Mouse (Mus musculus) lung, postnatal 0 days (tissue): ENCODE results near the gene Daxx. TPM values are rescaled to one million over a fixed set of nuclear protein-coding genes. Genes with fewer than 3 reads are reported as not detected.
"Not testable (repeated sequence)": the region's sequence is repeated elsewhere in the genome, so short reads cannot be mapped to it uniquely, and the experiment has no call there.

ENCODE experiments used
- ATAC-seq: fragments of 200-750 bp; cut with Nextera tagmentation; 2 replicates; pipeline ENCODE4 v1.8.0; 2017; ENCODE audit warnings: moderate library complexity
- DNase-seq: peaks from one replicate; pipeline ENCODE4 v3.0.0-alpha.2; 2016; ENCODE audit warnings: low spot score
- H3K27ac ChIP-seq: fragments of 300-500 bp; sonication (generic); 2 replicates; pipeline ENCODE4 v1.5.1; 2014; ENCODE audit warnings: antibody characterized with exemption, mild to moderate bottlenecking, low read length, mixed read lengths
- H3K27me3 ChIP-seq: fragments of 300-500 bp; sonication (generic); replicated peaks from 2 replicates; pipeline ENCODE4 v1.6.1; 2014; ENCODE audit warnings: low read length, mixed read lengths; ENCODE audit not compliant: insufficient read depth
- H3K36me3 ChIP-seq: fragments of 300-500 bp; sonication (generic); 2 replicates; pipeline ENCODE4 v1.6.1; 2014; ENCODE audit warnings: low read length, mixed read lengths; ENCODE audit not compliant: insufficient read depth
- H3K4me1 ChIP-seq: fragments of 300-500 bp; sonication (generic); 2 replicates; pipeline ENCODE4 v1.6.1; 2014; ENCODE audit warnings: antibody characterized with exemption, low read depth, low read length, mixed read lengths; ENCODE audit not compliant: insufficient read depth
- H3K4me2 ChIP-seq: fragments of 300-500 bp; sonication (generic); replicated peaks from 2 replicates; pipeline ENCODE4 v1.6.1; 2014; ENCODE audit warnings: low read depth, mild to moderate bottlenecking, low read length, moderate library complexity, mixed read lengths
- H3K4me3 ChIP-seq: fragments of 300-500 bp; sonication (generic); 2 replicates; pipeline ENCODE4 v1.5.1; 2014; ENCODE audit warnings: low read depth, low read length
- H3K9ac ChIP-seq: fragments of 300-500 bp; sonication (generic); replicated peaks from 2 replicates; pipeline ENCODE4 v1.6.1; 2014; ENCODE audit warnings: low read depth, mild to moderate bottlenecking
- H3K9me3 ChIP-seq: fragments of 300-500 bp; sonication (generic); 2 replicates; pipeline ENCODE4 v1.6.1; 2016; ENCODE audit warnings: low read length, mixed read lengths
- CTCF ChIP-seq: IDR thresholded peaks from 2 replicates; pipeline ENCODE4 v1.5.1; 2016; ENCODE audit warnings: antibody characterized with exemption, mild to moderate bottlenecking
- EP300 ChIP-seq: IDR thresholded peaks from 2 replicates; pipeline ENCODE4 v1.6.1; 2016; ENCODE audit warnings: antibody characterized with exemption, mild to moderate bottlenecking, control low read depth
- WGBS: fragments of 180-500 bp; shearing (Covaris S2); extraction: QIAGEN DNeasy Blood & Tissue Kit; methylation state at CpG from one replicate; pipeline ENCODE4 v1.1.7; 2014; 5-methylcytosine and 5-hydroxymethylcytosine counted together
- polyA plus RNA-seq: library from polyadenylated mRNA; unstranded; fragments of >200 nt; fragmentation: Nextera tagmentation; extraction: Ambion mirVana; gene quantifications from 2 replicates; pipeline ENCODE4 v1.2.1, GENCODE M21; 2015

The Daxx gene
- 23.9 and 29.0 TPM in 2 replicates for polyA plus RNA-seq

DNA sequence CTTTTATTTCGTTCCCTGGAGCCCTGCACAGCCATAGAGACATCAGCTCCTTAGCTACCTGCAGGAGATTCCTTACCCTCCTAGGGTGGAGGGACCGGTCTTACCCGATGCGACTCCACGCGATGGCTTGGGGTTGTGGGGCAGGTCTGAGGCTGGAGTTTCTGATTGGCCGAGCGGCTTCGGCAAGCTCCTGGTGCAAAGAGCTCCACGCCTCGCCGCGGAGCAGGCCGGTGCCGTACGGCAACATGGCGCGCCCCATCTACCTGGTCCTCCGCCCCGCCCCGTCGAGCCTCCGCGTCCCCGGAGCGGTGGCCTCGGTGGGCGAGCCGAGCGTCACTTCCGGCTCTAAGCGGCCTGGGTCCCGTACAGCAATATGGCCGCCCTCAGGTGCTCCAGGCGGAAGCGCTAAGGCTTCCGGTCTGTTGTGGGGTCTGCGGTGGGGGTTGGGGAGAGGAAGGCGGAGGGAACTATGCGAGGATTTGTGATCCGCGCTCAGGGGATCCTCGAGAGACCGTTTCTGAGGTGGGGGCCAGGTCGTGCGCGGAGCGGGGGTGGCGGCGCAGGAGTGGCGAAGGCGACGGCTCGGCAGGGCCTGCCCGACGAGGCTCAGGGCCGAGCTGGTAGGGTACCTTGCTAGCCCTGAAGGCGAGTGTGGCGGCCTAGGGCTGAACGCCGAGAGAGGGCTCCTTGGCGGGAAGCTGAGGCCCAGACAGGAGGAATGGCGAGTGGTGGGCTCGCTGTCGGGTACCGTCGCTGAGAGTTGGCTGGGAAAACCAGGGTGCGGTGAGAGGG, at the start of gene Daxx:
Daxx (plus strand) TSS at position 338 of the 792 bp plus-strand sequence.
- Histone ChIP-seq H3K9me3 (no peaks in the 10 kb centered on the region), H3K4me1 (peaks cover 4% of the 10 kb centered on the region; the same call in 1 of the 2 replicates), H3K4me3 (peak within 1 kb of the TSS; percentile 88), H3K9ac (peak within 1 kb of the TSS; percentile 96), H3K27ac (peak within 1 kb of the TSS; percentile 98), H3K27me3 (no peaks in the 10 kb centered on the region), H3K36me3 (peaks cover 19% of the 10 kb centered on the region; the same call in 1 of the 2 replicates), H3K4me2 (peak within 1 kb of the TSS; percentile 95)
- peak; percentile 97 for ATAC-seq
- under 1% methylated on average over 66 of the region's 68 CpGs for WGBS
- peak; percentile 99 for DNase-seq
- TF ChIP-seq EP300 (no peak), CTCF (no peak)

- no peak overlapping the region for H3K4me3 ChIP-seq
- no peak overlapping the region for H3K27ac ChIP-seq
- no peak overlapping the region; the same call in 1 of the 2 replicates for H3K4me2 ChIP-seq
- TF ChIP-seq EP300 (no peak), CTCF (peak; percentile 75)
- H3K9me3 ChIP-seq: no peaks in the 10 kb centered on the region
- no peak overlapping the region for H3K9ac ChIP-seq
- H3K36me3 ChIP-seq: no peaks in the 10 kb centered on the region
- 24% methylated on average over 8 of the region's 9 CpGs for WGBS
- no peaks in the 10 kb centered on the region for H3K4me1 ChIP-seq
- DNase-seq: peak; percentile 71
- H3K27me3 ChIP-seq: no peaks in the 10 kb centered on the region
- peak; percentile 61 for ATAC-seq
Observed at GRCm38 (mm10) chr17:33865330-33866030, 43.7 kb upstream of the Daxx start.

- not testable (repeated sequence) for H3K4me1 ChIP-seq, H3K27ac ChIP-seq
- 83% methylated on average over 3 of the region's 12 CpGs for WGBS
Observed at GRCm38 (mm10) chr17:33873537-33873936, 35.7 kb upstream of the Daxx start, which contains the start of gene Gm7029. TSS of gene Gm7029 (plus strand) at chr17:33873837.

DNA sequence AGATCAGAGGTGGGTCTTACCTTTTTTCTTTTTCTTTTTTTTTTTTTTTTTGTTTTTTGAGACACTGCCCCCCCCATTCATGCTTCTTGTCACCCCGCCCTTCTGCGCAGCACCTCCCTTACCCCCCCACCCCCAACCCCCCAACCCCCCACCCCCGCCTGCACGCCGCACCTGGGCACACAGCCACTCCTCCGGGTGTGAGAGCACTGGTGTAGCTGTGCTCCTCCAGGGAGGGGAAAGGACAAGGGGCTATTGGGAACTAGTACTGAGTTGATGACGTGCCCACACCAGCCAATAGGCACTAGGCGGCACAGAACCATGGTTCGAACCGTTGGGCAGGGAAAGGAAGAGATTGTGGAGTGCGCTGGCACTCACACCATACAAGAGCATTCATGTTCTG, 34.8 kb upstream of the Daxx start:
- ATAC-seq: no peak
- no peaks in the 10 kb centered on the region for H3K36me3 ChIP-seq

More at GRCm38 (mm10) chr17:33873537-33873936, 35.7 kb upstream of the Daxx start, which contains the start of gene Gm7029:
- H3K4me3 ChIP-seq, H3K9me3 ChIP-seq, DNase-seq, H3K36me3 ChIP-seq, H3K27me3 ChIP-seq, H3K4me2 ChIP-seq, H3K9ac ChIP-seq, ATAC-seq: not testable (repeated sequence)

GRCm38 (mm10) chr17:33875797-33876196, 33.4 kb upstream of the Daxx start:
- not testable (repeated sequence) for H3K36me3 ChIP-seq

More for the DNA sequence above, 34.8 kb upstream of the Daxx start:
- Histone ChIP-seq H3K9ac (no peak overlapping the region), H3K4me2 (no peak overlapping the region), H3K27ac (no peak overlapping the region), H3K4me3 (no peak overlapping the region), H3K9me3 (no peaks in the 10 kb centered on the region), H3K4me1 (no peaks in the 10 kb centered on the region), H3K27me3 (no peaks in the 10 kb centered on the region)
- DNase-seq: no peak
- 78% methylated on average over 11 of the region's 11 CpGs for WGBS
- TF ChIP-seq EP300 (no peak), CTCF (no peak)

GRCm38 (mm10) chr17:33884320-33884719, 24.9 kb upstream of the Daxx start:
- H3K4me3 ChIP-seq: not testable (repeated sequence)

More at GRCm38 (mm10) chr17:33875797-33876196, 33.4 kb upstream of the Daxx start:
- ATAC-seq, H3K4me1 ChIP-seq, H3K27ac ChIP-seq, H3K27me3 ChIP-seq, H3K9me3 ChIP-seq, H3K4me2 ChIP-seq, H3K9ac ChIP-seq, H3K4me3 ChIP-seq, DNase-seq: not testable (repeated sequence)
- 78% methylated on average over 5 of the region's 5 CpGs for WGBS
- TF ChIP-seq CTCF: peak; percentile 43

GRCm38 (mm10) chr17:33887802-33888201, 21.4 kb upstream of the Daxx start:
- H3K36me3 ChIP-seq, H3K9me3 ChIP-seq, DNase-seq, H3K4me2 ChIP-seq, H3K4me1 ChIP-seq, H3K9ac ChIP-seq, H3K27me3 ChIP-seq, H3K27ac ChIP-seq, ATAC-seq, H3K4me3 ChIP-seq: not testable (repeated sequence)
- WGBS: 20% methylated on average over 2 of the region's 2 CpGs

More at GRCm38 (mm10) chr17:33884320-33884719, 24.9 kb upstream of the Daxx start:
- not testable (repeated sequence) for ATAC-seq, H3K4me2 ChIP-seq, H3K27ac ChIP-seq, H3K4me1 ChIP-seq, DNase-seq, H3K36me3 ChIP-seq, H3K27me3 ChIP-seq, H3K9ac ChIP-seq, H3K9me3 ChIP-seq
- 93% methylated on average over 7 of the region's 11 CpGs for WGBS

GRCm38 (mm10) chr17:33888230-33888629, 21.0 kb upstream of the Daxx start:
- H3K27me3 ChIP-seq, ATAC-seq, H3K9me3 ChIP-seq, H3K4me1 ChIP-seq, H3K36me3 ChIP-seq, H3K4me2 ChIP-seq, DNase-seq, H3K27ac ChIP-seq, H3K9ac ChIP-seq, H3K4me3 ChIP-seq: not testable (repeated sequence)
